Mouse (Mus musculus): ENCODE measurements around the gene Stard13. TPM values are rescaled to one million over a fixed set of nuclear protein-coding genes. Genes with fewer than 3 reads are reported as not detected.

Gene Stard13
- 3.6 and 4.9 TPM in 2 replicates for polyA plus RNA-seq (2012; rRNA removed)

DNA sequence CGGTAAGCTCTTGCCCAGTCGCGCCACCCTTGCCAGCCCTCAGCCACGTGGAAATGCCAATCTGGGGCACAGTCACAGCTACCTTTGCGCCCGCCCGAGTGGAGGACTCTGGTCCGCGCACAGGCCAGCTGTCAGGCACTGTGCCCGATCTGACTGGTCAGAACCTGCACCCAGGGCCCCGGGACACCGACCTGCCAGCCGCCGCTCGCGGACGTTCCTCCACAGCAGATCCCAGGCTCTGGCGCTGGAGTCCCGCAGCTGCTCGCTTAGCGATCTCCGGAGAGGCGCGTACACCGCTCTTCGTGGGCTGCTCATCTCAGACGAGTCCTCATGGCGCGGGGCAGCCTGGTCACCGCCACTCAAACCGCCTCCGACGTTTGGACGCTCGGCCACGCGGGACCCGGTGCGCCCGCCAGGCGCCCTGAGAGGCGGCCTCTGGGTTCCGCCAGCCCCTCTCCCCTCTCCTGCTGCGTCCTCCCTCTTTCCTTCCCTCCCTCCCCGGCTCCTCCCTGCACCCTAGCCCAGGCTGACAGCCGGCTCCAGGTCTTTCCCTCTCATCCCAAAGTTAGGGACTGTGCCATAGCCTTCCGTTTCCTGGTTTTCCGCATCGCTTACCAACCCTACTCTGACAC, at the start of gene Stard13:
Gene Stard13, minus strand, starts transcription at position 437 of the 632 bp plus-strand sequence.

Other genes with a start within 250 kb of the Stard13 start
- gene Gm42906, start 194.3 kb upstream of the Stard13 start, polyA plus RNA-seq (2012; rRNA removed) = not detected in 2 replicates